Mouse (Mus musculus) left cerebral cortex, adult 2 months (tissue): ENCODE data around the gene Cpne9. TPM values are rescaled to one million over a fixed set of nuclear protein-coding genes. Genes with fewer than 3 reads are reported as not detected.

Source experiments
- DNase-seq, 2 experiments: peaks; one replicate each; pipeline ENCODE4 v3.0.0; 2021 to 2022; ENCODE audit warnings: low spot score in 2 of 2, mixed read lengths in 1 of 2; ENCODE audit errors: extremely low spot score in 1 of 2
- H3K27ac ChIP-seq: fragments of 200-600 bp; 2 replicates; pipeline ENCODE4 v1.8.1; 2022
- H3K4me3 ChIP-seq: fragments of 200-600 bp; 2 replicates; pipeline ENCODE4 v1.8.1; 2022
- CTCF ChIP-seq: fragments of 200-600 bp; IDR thresholded peaks from 2 replicates; pipeline ENCODE4 v1.8.1; 2022; ENCODE audit warnings: antibody characterized with exemption, mild to moderate bottlenecking, moderate library complexity
- intact Hi-C: fragments of 180-260 bp; cut with DNase I; formaldehyde crosslinking; loops from one replicate; pipeline ENCODE4 v1.15.1; 2025
- long read RNA-seq, 2 experiments: library from polyadenylated mRNA; stranded (forward); transcript quantifications; one replicate each; pipeline ENCODE4 v2.0.0; 2021; ENCODE audit warnings: borderline mapping rate in 2 of 2
- total RNA-seq, 2 experiments: library from RNA; stranded (reverse); gene quantifications; 2 replicates each; pipeline ENCODE4 v1.2.3; 2021

The Cpne9 gene
- 10 to 100 TPM; 75.7 to 80.5 TPM for total RNA-seq
- long read RNA-seq, experiment 1, partial matches to known transcripts, result 4 of 38 reads
- long read RNA-seq, experiment 1, other reads (novel, unspliced or antisense), result 34 of 38 reads
- long read RNA-seq, experiment 2, full-length matches to known transcripts, result 3 of 34 reads
- long read RNA-seq, experiment 2, partial matches to known transcripts, result 5 of 34 reads
- long read RNA-seq, experiment 2, other reads (novel, unspliced or antisense), result 26 of 34 reads

DNA sequence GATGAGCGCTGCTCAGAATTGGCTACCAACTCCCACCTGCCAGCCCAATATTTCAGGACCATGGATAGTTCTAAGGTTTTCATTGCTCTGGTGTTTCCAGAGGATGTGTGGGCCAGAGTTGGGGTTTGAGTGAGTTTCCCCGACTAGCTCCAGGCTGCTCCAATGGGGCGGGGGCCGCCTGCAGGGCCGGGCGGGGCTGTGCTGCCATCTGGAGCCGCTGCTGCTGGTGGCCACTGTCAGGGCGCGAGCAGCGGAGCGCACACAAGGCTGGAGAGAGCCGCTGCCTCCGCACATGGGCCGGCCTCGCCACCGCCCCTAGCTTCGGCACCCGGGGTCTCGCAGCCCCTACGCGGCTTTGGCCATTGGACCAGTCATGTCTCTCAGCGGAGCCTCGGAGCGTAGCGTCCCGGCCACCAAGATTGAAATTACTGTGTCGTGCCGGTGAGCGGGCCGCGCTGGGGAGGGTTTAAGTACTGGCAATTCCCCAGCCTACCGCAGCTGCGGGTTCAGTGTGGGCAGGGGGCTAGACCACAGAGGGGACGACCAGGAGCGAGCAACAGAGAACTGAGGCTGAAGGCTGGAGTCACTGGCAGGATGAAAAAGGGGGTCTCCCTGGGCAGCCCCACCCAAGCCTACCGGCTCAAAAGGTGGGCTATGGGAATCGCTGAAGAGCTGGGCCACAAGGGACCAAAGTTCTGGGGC lies at the start of gene Cpne9:
Gene Cpne9 (plus strand): TSS at position 207 of the 702 bp plus-strand sequence.
- intact Hi-C loops, result no loop called here
- DNase-seq, result peak; percentile 45 to 54
- peak within 1 kb of the TSS; percentile 82 for H3K27ac ChIP-seq
- H3K4me3 ChIP-seq, result peak within 1 kb of the TSS; percentile 53
- no peak; the same call in 1 of the 2 replicates for TF ChIP-seq CTCF

- no peak for TF ChIP-seq CTCF
- intact Hi-C loops, result loop anchor here (5.0 kb wide), 3 partner anchors 72 to 188 kb away; partner anchors contain the start of genes Arpc4, Brpf1, Tada3 and Thumpd3
- DNase-seq, result no peak
- Histone ChIP-seq H3K27ac (no peak overlapping the region), H3K4me3 (no peak overlapping the region)
Observed at GRCm38 (mm10) chr6:113235141-113235540, 47.0 kb upstream of the Cpne9 start.

GRCm38 (mm10) chr6:113237542-113238270 lies 44.4 kb upstream of the Cpne9 start, which contains the start of gene Mtmr14:
TSS of gene Mtmr14 (plus strand) at chr6:113237843.
- DNase-seq, result peak; percentile 99 to 100
- H3K4me3 ChIP-seq, result peak within 1 kb of the TSS; percentile 94
- H3K27ac ChIP-seq, result peak within 1 kb of the TSS; percentile 85
- intact Hi-C loops, result loop anchor here (1.0 to 5.0 kb wide), 4 partner anchors 42 to 190 kb away; partner anchors contain the start of genes Arpc4, Brpf1, Lhfpl4 and Tada3
- TF ChIP-seq CTCF, result no peak

DNA sequence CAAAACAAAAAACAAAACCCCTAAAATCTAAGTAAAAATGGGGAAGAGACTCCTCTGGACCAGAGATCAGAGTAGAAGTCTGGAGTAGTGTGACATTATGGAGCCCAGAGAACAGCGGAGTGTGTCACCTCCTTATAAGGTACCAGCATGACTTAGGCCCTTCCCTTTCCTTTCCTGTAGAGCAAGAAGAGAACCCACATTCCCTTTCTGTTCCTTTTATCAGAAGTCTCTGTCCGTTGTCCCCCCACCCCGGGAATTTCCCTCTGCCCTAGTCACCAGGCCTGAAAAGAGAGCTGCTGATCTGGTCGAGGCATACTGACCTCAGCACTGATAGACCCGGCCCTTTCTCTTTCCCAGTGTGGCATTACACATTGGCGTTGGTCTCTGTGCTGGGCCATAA lies 43.7 kb upstream of the Cpne9 start:
- DNase-seq, result no peak
- Histone ChIP-seq H3K27ac (no peak overlapping the region), H3K4me3 (peak overlapping the region; percentile 94)
- intact Hi-C loops, result loop anchor here (5.0 kb wide), 3 partner anchors 69 to 191 kb away; partner anchors contain the start of genes Arpc4, Brpf1, Tada3 and Thumpd3
- TF ChIP-seq CTCF, result no peak

DNA sequence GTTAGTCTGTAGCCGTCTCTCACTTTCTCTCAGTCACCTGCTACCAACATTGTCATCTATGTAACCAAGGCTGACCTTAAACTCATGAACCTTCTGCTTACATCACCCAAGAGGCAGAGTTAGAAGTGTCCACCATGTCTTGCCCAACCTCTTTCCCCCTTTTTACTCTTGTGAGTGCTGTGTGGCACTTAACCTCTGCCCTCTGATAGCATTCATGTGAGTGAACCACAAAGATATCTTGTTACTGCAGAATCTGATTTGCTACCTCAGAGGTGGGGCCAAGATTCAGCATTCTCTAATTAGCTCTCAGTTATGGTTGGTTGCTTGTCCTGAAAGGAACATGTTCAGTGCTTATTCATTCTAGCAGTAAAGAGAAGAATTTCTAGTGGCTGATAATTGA lies 39.4 kb upstream of the Cpne9 start:
- intact Hi-C loops, result no loop called here
- DNase-seq, result no peak
- H3K4me3 ChIP-seq, result no peak overlapping the region
- no peak overlapping the region for H3K27ac ChIP-seq
- no peak for TF ChIP-seq CTCF

GRCm38 (mm10) chr6:113245585-113245984 lies 36.5 kb upstream of the Cpne9 start:
- no peak overlapping the region for H3K27ac ChIP-seq
- intact Hi-C loops, result no loop called here
- DNase-seq, result no peak
- no peak overlapping the region for H3K4me3 ChIP-seq
- TF ChIP-seq CTCF, result no peak

DNA sequence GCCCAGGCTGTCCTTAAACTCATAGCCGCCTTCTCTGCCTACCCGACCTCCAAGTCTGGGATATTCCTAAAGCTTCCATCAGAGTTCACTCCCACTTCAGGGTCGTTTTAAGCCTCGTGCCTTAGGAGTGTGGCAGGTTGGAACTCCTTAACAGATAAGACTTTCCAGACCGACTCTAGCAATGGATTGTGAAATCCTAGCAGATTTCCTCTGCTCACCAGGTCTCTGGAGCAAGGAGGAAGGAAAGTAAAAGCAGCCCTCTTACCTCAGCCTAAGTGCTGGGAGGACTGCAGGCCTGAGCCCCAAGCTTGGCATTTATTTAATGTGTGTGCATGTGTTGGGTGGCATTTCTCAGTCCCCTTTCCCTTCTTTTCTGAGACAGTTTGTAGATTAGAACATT lies 31.3 kb upstream of the Cpne9 start:
- H3K4me3 ChIP-seq, result no peak overlapping the region
- intact Hi-C loops, result no loop called here
- no peak for TF ChIP-seq CTCF
- H3K27ac ChIP-seq, result no peak overlapping the region
- DNase-seq, result no peak

DNA sequence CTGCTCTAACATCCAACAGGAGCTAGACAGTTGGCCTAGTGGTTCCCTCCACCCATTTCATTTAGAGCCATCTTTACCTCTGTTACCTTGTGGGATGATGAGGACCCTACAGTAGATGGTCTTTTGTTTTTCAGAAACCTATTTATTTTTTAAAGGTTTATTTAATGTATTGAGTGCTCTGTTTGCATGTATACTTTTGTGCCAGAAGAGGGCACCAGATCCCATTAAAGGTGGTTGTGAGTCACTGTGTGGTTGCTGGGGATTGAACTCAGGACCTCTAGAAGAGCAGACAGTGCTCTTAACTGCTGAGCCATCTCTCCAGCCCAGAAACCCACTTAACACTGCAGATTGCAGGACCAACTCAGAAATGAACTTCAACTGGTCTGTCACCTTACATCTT lies 30.2 kb upstream of the Cpne9 start:
- H3K4me3 ChIP-seq, result no peak overlapping the region
- H3K27ac ChIP-seq, result no peak overlapping the region
- DNase-seq, result no peak
- TF ChIP-seq CTCF, result peak; percentile 34
- intact Hi-C loops, result no loop called here

DNA sequence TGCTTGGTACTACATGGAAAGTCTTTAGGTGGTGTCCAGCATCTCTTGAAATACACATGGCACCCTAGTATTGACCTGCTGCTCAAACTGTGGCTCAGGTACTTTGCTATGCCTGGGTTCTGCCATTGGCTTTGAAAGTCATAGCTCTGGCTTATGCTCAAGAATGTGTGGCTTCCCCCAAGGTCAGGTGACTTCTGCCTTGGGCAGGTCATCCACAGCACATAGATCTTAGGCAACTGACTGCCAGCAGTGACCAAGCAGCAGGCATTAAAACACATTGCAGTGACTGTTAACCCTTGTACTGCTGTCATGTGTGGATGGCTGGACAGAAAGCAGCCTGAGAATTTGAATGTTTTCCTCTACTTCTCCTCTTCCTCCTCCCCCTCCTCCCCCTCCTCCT lies 27.2 kb upstream of the Cpne9 start:
- no peak overlapping the region for H3K27ac ChIP-seq
- no peak for TF ChIP-seq CTCF
- H3K4me3 ChIP-seq, result no peak overlapping the region
- intact Hi-C loops, result no loop called here
- DNase-seq, result no peak

DNA sequence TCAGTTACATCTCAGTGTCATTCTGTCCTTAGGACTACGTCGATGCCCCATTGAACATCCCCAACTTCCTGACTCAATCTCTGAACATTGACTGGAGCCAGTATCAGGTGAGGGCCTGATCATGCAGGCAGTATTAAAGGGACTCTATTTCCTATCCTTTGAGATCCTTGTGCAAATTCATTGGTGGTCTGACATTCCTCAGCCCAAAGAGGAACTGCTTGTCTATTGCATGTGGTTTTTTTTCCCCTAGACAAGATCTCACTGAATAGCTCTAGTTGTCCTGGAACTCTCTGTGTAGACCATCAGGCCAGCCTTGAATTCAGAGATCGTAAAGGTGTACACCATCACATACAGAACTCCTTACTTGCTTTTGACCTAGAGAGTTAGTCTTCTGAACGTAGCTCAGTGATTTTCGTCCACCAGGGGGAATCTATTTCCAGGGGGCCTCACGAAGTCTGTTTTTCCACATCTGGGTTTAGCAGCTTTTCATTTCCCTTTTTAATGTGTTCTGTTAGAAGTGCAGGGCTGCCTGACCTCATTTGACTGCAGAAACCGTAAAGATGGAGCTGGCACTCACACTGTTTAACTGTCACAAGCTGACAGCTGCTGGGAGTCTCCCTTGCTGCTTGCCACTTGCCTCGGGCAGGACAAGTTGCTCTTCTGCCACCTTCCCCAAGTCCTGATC lies 20.8 kb upstream of the Cpne9 start:
- intact Hi-C loops, result no loop called here

GRCm38 (mm10) chr6:113263531-113263930 lies 18.6 kb upstream of the Cpne9 start:
- no peak overlapping the region for H3K27ac ChIP-seq
- no peak overlapping the region for H3K4me3 ChIP-seq
- no peak for TF ChIP-seq CTCF
- intact Hi-C loops, result no loop called here
- no peak for DNase-seq

More for the DNA sequence above, 20.8 kb upstream of the Cpne9 start:
- no peak for DNase-seq
- peak; percentile 7; the same call in 1 of the 2 replicates for TF ChIP-seq CTCF
- no peak overlapping the region for H3K4me3 ChIP-seq
- no peak overlapping the region for H3K27ac ChIP-seq
